Comparison of ENCODE assay signal across 23 mouse cellular contexts in the genomic region with DNA sequence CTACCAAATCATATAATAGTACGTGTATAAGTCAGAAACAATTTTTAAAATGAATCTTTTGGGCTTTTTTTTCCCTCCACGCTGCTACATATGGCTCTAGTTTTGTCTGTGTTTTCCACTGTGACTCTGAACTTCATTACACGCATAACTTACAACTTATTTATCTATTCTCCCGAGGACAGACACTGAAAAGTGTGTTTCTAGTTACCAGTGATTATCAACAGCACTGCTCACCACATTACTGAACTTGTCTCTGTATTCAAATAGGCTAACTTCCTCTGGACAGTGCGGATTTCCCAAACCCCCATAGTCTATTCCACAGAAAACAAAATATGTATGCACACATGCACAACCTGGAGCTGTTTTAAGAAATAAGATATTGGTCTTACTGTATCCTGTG.
A peak's percentile ranks its signal among the peaks of the same experiment; 100 is the strongest.
DNase-seq lines count a peak whose midpoint lies in the region; ATAC-seq and TF ChIP-seq lines count a peak whose summit lies in the region.
"Had no signal": no experiment of that assay in that cellular context is flagged by ENCODE, and none has a peak within 500 bp of the region (broad histone marks: within the 10 kb centered on the region; RNA-seq: fewer than 3 reads in every experiment).

No protein-coding gene starts in this region.

- H3K4me3 ChIP-seq in embryonic facial prominence, embryonic 11.5 days (ENCODE audit: low read depth, low read length) = no peak overlapping the region
- H3K4me3 ChIP-seq in embryonic facial prominence, embryonic 10.5 days = no peak overlapping the region
- H3K4me3 ChIP-seq in midbrain, embryonic 11.5 days (ENCODE audit: low read depth, low read length) = no peak overlapping the region
- H3K4me3 ChIP-seq in midbrain, postnatal 0 days (ENCODE audit: low read depth, low read length) = no peak overlapping the region
- no peak overlapping the region for H3K4me3 ChIP-seq in embryonic facial prominence, embryonic 15.5 days (replicated peaks)
- H3K4me3 ChIP-seq in forebrain, embryonic 16.5 days (replicated peaks; ENCODE audit: low read length) = no peak overlapping the region
- H3K4me3 ChIP-seq: forebrain, embryonic 13.5 days had no signal

- no peaks in the 10 kb centered on the region for H3K9me3 ChIP-seq in embryonic facial prominence, embryonic 11.5 days (replicated peaks; ENCODE audit: control insufficient read depth, low read length)
- H3K9me3 ChIP-seq in embryonic facial prominence, embryonic 10.5 days = no peaks in the 10 kb centered on the region
- H3K9me3 ChIP-seq in midbrain, embryonic 11.5 days (ENCODE audit: control insufficient read depth, low read length) = no peaks in the 10 kb centered on the region
- H3K9me3 ChIP-seq in midbrain, postnatal 0 days (ENCODE audit: low read length) = no peaks in the 10 kb centered on the region
- no peaks in the 10 kb centered on the region for H3K9me3 ChIP-seq in embryonic facial prominence, embryonic 15.5 days (replicated peaks)
- no peaks in the 10 kb centered on the region for H3K9me3 ChIP-seq in forebrain, embryonic 16.5 days (ENCODE audit: control insufficient read depth, low read length)
- H3K9me3 ChIP-seq: forebrain, embryonic 13.5 days; G1E had no signal

- ATAC-seq in embryonic facial prominence, embryonic 11.5 days (replicated peaks; ENCODE audit: insufficient number of reproducible peaks, low FRiP score, low TSS enrichment, low read depth) = no peak
- ATAC-seq in midbrain, embryonic 11.5 days (ENCODE audit: low FRiP score) = no peak
- ATAC-seq in midbrain, postnatal 0 days (ENCODE audit: low FRiP score) = no peak
- ATAC-seq in embryonic facial prominence, embryonic 15.5 days (ENCODE audit: insufficient number of reproducible peaks, low FRiP score, low TSS enrichment, low read depth) = peak; percentile 57; the same call in 1 of the 2 replicates
- ATAC-seq in forebrain, embryonic 16.5 days = no peak
- ATAC-seq: activated CD4-positive, CD25-positive, alpha-beta regulatory T cell, adult 4 months; CD4-positive, CD25-positive, alpha-beta regulatory T cell, adult 4 months; forebrain, embryonic 13.5 days; forebrain, postnatal 0 days; Patski had no signal

- no peak for TF ChIP-seq CTCF in midbrain, postnatal 0 days (IDR thresholded peaks at IDR 0.05)

- no peaks in the 10 kb centered on the region for H3K36me3 ChIP-seq in embryonic facial prominence, embryonic 11.5 days (replicated peaks; ENCODE audit: control insufficient read depth, insufficient read depth, low read depth, low read length)
- H3K36me3 ChIP-seq in embryonic facial prominence, embryonic 10.5 days (replicated peaks) = no peaks in the 10 kb centered on the region
- no peaks in the 10 kb centered on the region for H3K36me3 ChIP-seq in midbrain, embryonic 11.5 days (ENCODE audit: control insufficient read depth, insufficient read depth, low read length)
- H3K36me3 ChIP-seq in midbrain, postnatal 0 days (ENCODE audit: insufficient read depth, low read length) = no peaks in the 10 kb centered on the region
- H3K36me3 ChIP-seq in embryonic facial prominence, embryonic 15.5 days = no peaks in the 10 kb centered on the region
- H3K36me3 ChIP-seq in forebrain, embryonic 16.5 days (ENCODE audit: control insufficient read depth, insufficient read depth) = no peaks in the 10 kb centered on the region
- H3K36me3 ChIP-seq: G1E had no signal

- no peak overlapping the region for H3K27ac ChIP-seq in embryonic facial prominence, embryonic 11.5 days (replicated peaks; ENCODE audit: low read depth, low read length)
- H3K27ac ChIP-seq in embryonic facial prominence, embryonic 10.5 days (replicated peaks) = no peak overlapping the region
- no peak overlapping the region for H3K27ac ChIP-seq in midbrain, embryonic 11.5 days (ENCODE audit: low read depth, low read length)
- H3K27ac ChIP-seq in midbrain, postnatal 0 days (ENCODE audit: low read depth, low read length) = no peak overlapping the region
- peak overlapping the region; percentile 58; the same call in 1 of the 2 replicates for H3K27ac ChIP-seq in embryonic facial prominence, embryonic 15.5 days (replicated peaks)
- H3K27ac ChIP-seq in forebrain, embryonic 16.5 days (ENCODE audit: low read length) = no peak overlapping the region
- H3K27ac ChIP-seq: forebrain, embryonic 13.5 days had no signal

- H3K4me1 ChIP-seq in embryonic facial prominence, embryonic 11.5 days (ENCODE audit: control insufficient read depth, insufficient read depth, low read length) = no peaks in the 10 kb centered on the region
- peaks cover 4% of the 10 kb centered on the region; the same call in 1 of the 2 replicates for H3K4me1 ChIP-seq in embryonic facial prominence, embryonic 10.5 days
- H3K4me1 ChIP-seq in midbrain, embryonic 11.5 days (ENCODE audit: control insufficient read depth, insufficient read depth, low read length) = no peaks in the 10 kb centered on the region
- no peaks in the 10 kb centered on the region; the same call in 1 of the 2 replicates for H3K4me1 ChIP-seq in midbrain, postnatal 0 days (ENCODE audit: insufficient read depth, low read length)
- peaks cover 23% of the 10 kb centered on the region for H3K4me1 ChIP-seq in embryonic facial prominence, embryonic 15.5 days
- no peaks in the 10 kb centered on the region for H3K4me1 ChIP-seq in forebrain, embryonic 16.5 days (replicated peaks; ENCODE audit: control insufficient read depth, insufficient read depth, low read length)
- H3K4me1 ChIP-seq: forebrain, embryonic 13.5 days had no signal

- 60% methylated on average over 5 of the region's 5 CpGs for WGBS in embryonic facial prominence, embryonic 11.5 days
- WGBS in embryonic facial prominence, embryonic 10.5 days = 77% methylated on average over 5 of the region's 5 CpGs
- 90% methylated on average over 5 of the region's 5 CpGs for WGBS in midbrain, embryonic 11.5 days
- WGBS in midbrain, postnatal 0 days = 84% methylated on average over 5 of the region's 5 CpGs
- 37% methylated on average over 5 of the region's 5 CpGs for WGBS in embryonic facial prominence, embryonic 15.5 days
- 87% methylated on average over 5 of the region's 5 CpGs for WGBS in forebrain, embryonic 16.5 days

- no peak overlapping the region for H3K9ac ChIP-seq in embryonic facial prominence, embryonic 11.5 days (replicated peaks; ENCODE audit: low read length)
- no peak overlapping the region for H3K9ac ChIP-seq in midbrain, embryonic 11.5 days (ENCODE audit: low read length)
- H3K9ac ChIP-seq in midbrain, postnatal 0 days (replicated peaks; ENCODE audit: low read length, poor library complexity, severe bottlenecking) = no peak overlapping the region
- no peak overlapping the region for H3K9ac ChIP-seq in embryonic facial prominence, embryonic 15.5 days
- H3K9ac ChIP-seq in forebrain, embryonic 16.5 days (replicated peaks; ENCODE audit: low read depth, low read length) = no peak overlapping the region
- H3K9ac ChIP-seq: forebrain, embryonic 13.5 days; forebrain, postnatal 0 days had no signal

- H3K27me3 ChIP-seq in embryonic facial prominence, embryonic 11.5 days (ENCODE audit: control insufficient read depth, insufficient read depth, low read length) = no peaks in the 10 kb centered on the region
- H3K27me3 ChIP-seq in embryonic facial prominence, embryonic 10.5 days (replicated peaks; ENCODE audit: low read depth, poor library complexity, severe bottlenecking) = no peaks in the 10 kb centered on the region
- H3K27me3 ChIP-seq in midbrain, embryonic 11.5 days (ENCODE audit: control insufficient read depth, insufficient read depth, low read length) = no peaks in the 10 kb centered on the region
- no peaks in the 10 kb centered on the region for H3K27me3 ChIP-seq in midbrain, postnatal 0 days (ENCODE audit: insufficient read depth, low read length)
- H3K27me3 ChIP-seq in embryonic facial prominence, embryonic 15.5 days = no peaks in the 10 kb centered on the region
- H3K27me3 ChIP-seq in forebrain, embryonic 16.5 days (replicated peaks; ENCODE audit: control insufficient read depth, insufficient read depth, low read length) = no peaks in the 10 kb centered on the region
- H3K27me3 ChIP-seq: CH12.LX; forebrain, embryonic 13.5 days had no signal

- no peak overlapping the region for H3K4me2 ChIP-seq in embryonic facial prominence, embryonic 11.5 days (ENCODE audit: low read depth, low read length)
- H3K4me2 ChIP-seq in midbrain, embryonic 11.5 days = no peak overlapping the region
- H3K4me2 ChIP-seq in midbrain, postnatal 0 days (ENCODE audit: low read depth, low read length, poor library complexity, severe bottlenecking) = no peak overlapping the region
- no peak overlapping the region for H3K4me2 ChIP-seq in embryonic facial prominence, embryonic 15.5 days (replicated peaks)
- no peak overlapping the region for H3K4me2 ChIP-seq in forebrain, embryonic 16.5 days (ENCODE audit: low read length)
- H3K4me2 ChIP-seq: forebrain, embryonic 13.5 days had no signal

- DNase-seq in embryonic facial prominence, embryonic 11.5 days (ENCODE audit: low spot score) = peak; percentile 26
- DNase-seq in embryonic facial prominence, embryonic 10.5 days (ENCODE audit: low spot score) = no peak
- DNase-seq in midbrain, embryonic 11.5 days (ENCODE audit: low spot score, missing footprints) = peak; percentile 14
- DNase-seq in midbrain, postnatal 0 days (ENCODE audit: low spot score) = no peak
- DNase-seq: adrenal gland, adult 8-10 months; adrenal gland, postnatal 14 days; adrenal gland, postnatal 36 days; B cell, adult 2 months; cerebellum, adult 11-12 months; cerebellum, adult 2 months; cerebellum, adult 9-10 months; cerebellum, postnatal 10 days; cerebellum, postnatal 25 days; embryo, embryonic 11 days; forebrain, postnatal 0 days had no signal

Comparison
In these comparisons a context has a peak if more than half of its experiments do, and no peak if none do; other contexts are left out.
1. DNase-seq: peak in embryonic facial prominence, embryonic 11.5 days (single experiment) and midbrain, embryonic 11.5 days (single experiment); none in embryonic facial prominence, embryonic 10.5 days (single experiment) and midbrain, postnatal 0 days (single experiment).